Mouse (Mus musculus): Measurements from ENCODE around the gene Col5a3. TPM values are rescaled to one million over a fixed set of nuclear protein-coding genes. Genes with fewer than 3 reads are reported as not detected.

Gene Col5a3
- polyA plus RNA-seq, 1 experiment from 2014 or later: 4.4 TPM

- Histone ChIP-seq H3K4me2 (peak overlapping the region; percentile 32; the same call in 1 of the 2 replicates), H3K9ac (no peak overlapping the region), H3K27me3 (peaks cover 7% of the 10 kb centered on the region; the same call in 1 of the 2 replicates)
These were observed 16.2 kb upstream of the Col5a3 start for GRCm38 (mm10) chr9:20830901-20831643.

GRCm38 (mm10) chr9:20828127-20828526 is 13.3 kb upstream of the Col5a3 start:
- peaks cover 5% of the 10 kb centered on the region; the same call in 1 of the 2 replicates for H3K27me3 ChIP-seq
- H3K4me3 ChIP-seq (replicated peaks): no peak overlapping the region
- H3K27ac ChIP-seq: no peak overlapping the region
- H3K4me1 ChIP-seq: peaks cover 5% of the 10 kb centered on the region
- 87% methylated on average over 1 of the region's 1 CpGs for WGBS
- no peaks in the 10 kb centered on the region for H3K9me3 ChIP-seq (replicated peaks)
- no peak overlapping the region for H3K9ac ChIP-seq
- ATAC-seq (replicated peaks; ENCODE audit: low FRiP score): no peak
- H3K36me3 ChIP-seq: no peaks in the 10 kb centered on the region
- H3K4me2 ChIP-seq: no peak overlapping the region

More at GRCm38 (mm10) chr9:20830901-20831643, 16.2 kb upstream of the Col5a3 start:
- no peak overlapping the region for H3K4me3 ChIP-seq (replicated peaks)
- 15% methylated on average over 19 of the region's 19 CpGs for WGBS
- 0 out of 2 replicates have a peak overlapping the region, but pooled peaks have one; percentile 27 for H3K27ac ChIP-seq
- no peaks in the 10 kb centered on the region for H3K9me3 ChIP-seq (replicated peaks)
- ATAC-seq (replicated peaks; ENCODE audit: low FRiP score): peak; percentile 88
- H3K36me3 ChIP-seq: no peaks in the 10 kb centered on the region
- peaks cover 5% of the 10 kb centered on the region for H3K4me1 ChIP-seq

GRCm38 (mm10) chr9:20825781-20826180 is 10.9 kb upstream of the Col5a3 start:
- H3K4me1 ChIP-seq: peaks cover 4% of the 10 kb centered on the region
- H3K27ac ChIP-seq: no peak overlapping the region
- H3K9me3 ChIP-seq (replicated peaks): no peaks in the 10 kb centered on the region
- H3K9ac ChIP-seq: no peak overlapping the region
- H3K36me3 ChIP-seq: no peaks in the 10 kb centered on the region
- WGBS: 45% methylated on average over 5 of the region's 5 CpGs
- H3K4me3 ChIP-seq (replicated peaks): no peak overlapping the region
- 0 out of 2 replicates have a peak, but pooled peaks cover 5% of the 10 kb centered on the region for H3K27me3 ChIP-seq
- H3K4me2 ChIP-seq: no peak overlapping the region
- ATAC-seq (replicated peaks; ENCODE audit: low FRiP score): no peak

- Histone ChIP-seq H3K4me3 (replicated peaks) (no peak overlapping the region), H3K36me3 (no peaks in the 10 kb centered on the region), H3K4me2 (no peak overlapping the region), H3K27ac (no peak overlapping the region), H3K27me3 (no peaks in the 10 kb centered on the region), H3K9me3 (replicated peaks) (no peaks in the 10 kb centered on the region), H3K9ac (no peak overlapping the region), H3K4me1 (no peaks in the 10 kb centered on the region)
- no peak for ATAC-seq (replicated peaks; ENCODE audit: low FRiP score)
- 84% methylated on average over 3 of the region's 3 CpGs for WGBS
These were observed 8.0 kb upstream of the Col5a3 start for GRCm38 (mm10) chr9:20822821-20823220.

- H3K4me3 ChIP-seq (replicated peaks): no peak overlapping the region
- no peak for ATAC-seq (replicated peaks; ENCODE audit: low FRiP score)
- no peaks in the 10 kb centered on the region for H3K9me3 ChIP-seq (replicated peaks)
- no peak overlapping the region for H3K4me2 ChIP-seq
- no peak overlapping the region for H3K9ac ChIP-seq
- H3K36me3 ChIP-seq: no peaks in the 10 kb centered on the region
- WGBS: 61% methylated on average over 5 of the region's 5 CpGs
- no peak overlapping the region for H3K27ac ChIP-seq
- H3K4me1 ChIP-seq: peaks cover 2% of the 10 kb centered on the region
- peaks cover 7% of the 10 kb centered on the region; the same call in 1 of the 2 replicates for H3K27me3 ChIP-seq
These were observed 5.1 kb upstream of the Col5a3 start for GRCm38 (mm10) chr9:20820001-20820400.

GRCm38 (mm10) chr9:20818236-20818635 is 3.4 kb upstream of the Col5a3 start, which contains the start of gene Rdh8:
Gene Rdh8 (plus strand): TSS chr9:20818503.
- no peak within 1 kb of the TSS for H3K4me2 ChIP-seq
- H3K27ac ChIP-seq: no peak within 1 kb of the TSS
- H3K4me1 ChIP-seq: peaks cover 7% of the 10 kb centered on the region
- peaks cover 7% of the 10 kb centered on the region; the same call in 1 of the 2 replicates for H3K27me3 ChIP-seq
- 74% methylated on average over 6 of the region's 6 CpGs for WGBS
- no peak for ATAC-seq (replicated peaks; ENCODE audit: low FRiP score)
- no peak within 1 kb of the TSS for H3K4me3 ChIP-seq (replicated peaks)
- H3K9me3 ChIP-seq (replicated peaks): no peaks in the 10 kb centered on the region
- no peaks in the 10 kb centered on the region for H3K36me3 ChIP-seq
- H3K9ac ChIP-seq: no peak within 1 kb of the TSS

- WGBS: 14% methylated on average over 19 of the region's 19 CpGs
- ATAC-seq (replicated peaks; ENCODE audit: low FRiP score): peak; percentile 22; the same call in 1 of the 2 replicates
- Histone ChIP-seq H3K27me3 (peaks cover 22% of the 10 kb centered on the region), H3K27ac (no peak overlapping the region), H3K4me2 (peak overlapping the region; percentile 39), H3K9ac (no peak overlapping the region), H3K4me1 (peaks cover 12% of the 10 kb centered on the region), H3K4me3 (replicated peaks) (no peak overlapping the region), H3K9me3 (replicated peaks) (no peaks in the 10 kb centered on the region), H3K36me3 (no peaks in the 10 kb centered on the region)
These were observed 2.2 kb downstream of the Col5a3 start for GRCm38 (mm10) chr9:20812537-20813271.

- H3K4me3 ChIP-seq (replicated peaks): no peak overlapping the region
These were observed 4.1 kb downstream of the Col5a3 start for GRCm38 (mm10) chr9:20810773-20811172.

GRCm38 (mm10) chr9:20810271-20810670 is 4.6 kb downstream of the Col5a3 start:
- H3K4me3 ChIP-seq (replicated peaks): no peak overlapping the region

More at GRCm38 (mm10) chr9:20810773-20811172, 4.1 kb downstream of the Col5a3 start:
- no peak overlapping the region for H3K27ac ChIP-seq
- H3K27me3 ChIP-seq: peaks cover 15% of the 10 kb centered on the region
- H3K9me3 ChIP-seq (replicated peaks): no peaks in the 10 kb centered on the region
- H3K4me2 ChIP-seq: no peak overlapping the region
- 91% methylated on average over 1 of the region's 1 CpGs for WGBS
- H3K9ac ChIP-seq: no peak overlapping the region
- no peak for ATAC-seq (replicated peaks; ENCODE audit: low FRiP score)
- peaks cover 12% of the 10 kb centered on the region for H3K4me1 ChIP-seq
- no peaks in the 10 kb centered on the region for H3K36me3 ChIP-seq

GRCm38 (mm10) chr9:20805706-20806105 is 9.2 kb downstream of the Col5a3 start:
- ATAC-seq (replicated peaks; ENCODE audit: low FRiP score): no peak
- H3K4me3 ChIP-seq (replicated peaks): no peak overlapping the region
- H3K9me3 ChIP-seq (replicated peaks): 0 out of 2 replicates have a peak, but pooled peaks cover 4% of the 10 kb centered on the region
- H3K27ac ChIP-seq: no peak overlapping the region
- no peaks in the 10 kb centered on the region for H3K4me1 ChIP-seq
- H3K27me3 ChIP-seq: 0 out of 2 replicates have a peak, but pooled peaks cover 2% of the 10 kb centered on the region
- WGBS: 40% methylated on average over 5 of the region's 5 CpGs
- no peaks in the 10 kb centered on the region for H3K36me3 ChIP-seq
- no peak overlapping the region for H3K4me2 ChIP-seq
- no peak overlapping the region for H3K9ac ChIP-seq

More at GRCm38 (mm10) chr9:20810271-20810670, 4.6 kb downstream of the Col5a3 start:
- H3K4me2 ChIP-seq: no peak overlapping the region
- H3K4me1 ChIP-seq: peaks cover 12% of the 10 kb centered on the region
- H3K27me3 ChIP-seq: peaks cover 15% of the 10 kb centered on the region
- whole genome bisulfite sequencing: 45% methylated on average over 4 of the region's 4 CpGs
- no peaks in the 10 kb centered on the region for H3K9me3 ChIP-seq (replicated peaks)
- no peaks in the 10 kb centered on the region for H3K36me3 ChIP-seq
- no peak for ATAC-seq (replicated peaks; ENCODE audit: low FRiP score)
- no peak overlapping the region for H3K27ac ChIP-seq
- H3K9ac ChIP-seq: no peak overlapping the region

GRCm38 (mm10) chr9:20805159-20805495 is 9.7 kb downstream of the Col5a3 start:
- Histone ChIP-seq H3K27me3 (no peaks in the 10 kb centered on the region), H3K4me2 (no peak overlapping the region), H3K27ac (no peak overlapping the region), H3K4me1 (no peaks in the 10 kb centered on the region), H3K36me3 (no peaks in the 10 kb centered on the region), H3K9ac (no peak overlapping the region), H3K4me3 (replicated peaks) (no peak overlapping the region), H3K9me3 (replicated peaks) (0 out of 2 replicates have a peak, but pooled peaks cover 4% of the 10 kb centered on the region)
- 83% methylated on average over 3 of the region's 3 CpGs for WGBS
- ATAC-seq (replicated peaks; ENCODE audit: low FRiP score): no peak
